Mouse (Mus musculus): ENCODE measurements around the gene Pml. TPM values are rescaled to one million over a fixed set of nuclear protein-coding genes. Genes with fewer than 3 reads are reported as not detected.

The Pml gene
- total and polyA plus RNA-seq, 3 experiments = 22.3 to 217 (median 108) TPM

DNA sequence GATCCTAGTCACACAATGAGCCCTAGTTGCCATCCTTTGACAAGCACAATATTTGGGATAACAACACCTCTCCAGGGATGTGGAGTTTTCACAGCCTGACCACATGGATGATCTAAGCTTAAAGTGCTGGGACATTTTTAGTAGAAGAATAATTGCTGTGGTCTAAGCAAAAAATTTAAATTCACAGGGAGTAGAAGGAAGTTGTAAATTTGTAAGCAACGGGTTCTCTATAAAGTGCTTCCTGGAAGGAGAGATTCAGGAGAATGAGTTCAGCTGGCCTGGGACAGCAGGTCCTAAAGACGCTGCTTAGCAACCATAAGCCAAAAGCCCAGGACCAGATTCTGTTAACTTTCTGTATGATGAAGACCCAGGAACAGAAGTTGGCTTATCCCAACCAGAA lies 40.3 kb upstream of the Pml start:
- Histone ChIP-seq H3K4me1 (ENCODE audit: insufficient read depth, low read depth, low read length) (no peaks in the 10 kb centered on the region), H3K4me3 (ENCODE audit: low read depth, low read length) (no peak overlapping the region), H3K27me3 (ENCODE audit: insufficient read depth, low read length) (peaks cover 70% of the 10 kb centered on the region), H3K36me3 (replicated peaks) (no peaks in the 10 kb centered on the region), H3K9me3 (replicated peaks) (no peaks in the 10 kb centered on the region)
- TF ChIP-seq POLR2AphosphoS5 (IDR thresholded peaks at IDR 0.05; ENCODE audit: insufficient replicate concordance, low read depth, low read length) (no peak), GATA2 (IDR thresholded peaks at IDR 0.05; ENCODE audit: borderline replicate concordance, low read depth, low read length) (no peak), CTCF (IDR thresholded peaks at IDR 0.05; ENCODE audit: low read depth, low read length) (no peak), TAL1 (conservative IDR thresholded peaks at IDR 0.05; ENCODE audit: low read depth, low read length) (no peak), GATA1 (IDR thresholded peaks at IDR 0.05; ENCODE audit: borderline replicate concordance, low read length) (no peak)
- ATAC-seq (ENCODE audit: extremely low read depth, insufficient number of reproducible peaks, low FRiP score, poor library complexity, severe bottlenecking) (no peak), DNase-seq (ENCODE audit: low spot score) (no peak)

DNA sequence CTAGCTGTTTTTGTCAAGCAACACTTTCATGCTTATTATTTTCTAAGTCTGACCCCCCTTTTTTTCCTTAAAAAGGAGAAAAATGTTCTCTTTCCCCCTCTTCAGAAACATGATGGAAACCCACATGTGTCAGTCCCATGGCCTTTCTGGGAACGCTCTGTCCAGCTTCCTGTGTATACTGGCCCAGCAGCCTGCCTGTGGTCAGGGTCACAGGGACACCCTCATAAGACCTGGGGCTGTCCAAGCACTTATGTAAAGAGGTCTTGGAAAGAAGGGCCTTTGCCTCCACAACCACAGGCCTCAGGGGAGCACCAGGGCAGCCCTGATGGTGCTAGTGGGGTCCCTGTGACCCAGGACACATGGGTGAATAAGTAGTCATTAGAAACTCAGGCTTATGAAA lies 39.5 kb upstream of the Pml start:
- DNase-seq (ENCODE audit: low spot score) (no peak), ATAC-seq (ENCODE audit: extremely low read depth, insufficient number of reproducible peaks, low FRiP score, poor library complexity, severe bottlenecking) (no peak)
- Histone ChIP-seq H3K36me3 (replicated peaks) (no peaks in the 10 kb centered on the region), H3K27me3 (ENCODE audit: insufficient read depth, low read length) (peaks cover 69% of the 10 kb centered on the region), H3K4me3 (ENCODE audit: low read depth, low read length) (no peak overlapping the region), H3K4me1 (ENCODE audit: insufficient read depth, low read depth, low read length) (no peaks in the 10 kb centered on the region; the same call in 1 of the 2 replicates), H3K9me3 (replicated peaks) (no peaks in the 10 kb centered on the region)
- TF ChIP-seq POLR2AphosphoS5 (IDR thresholded peaks at IDR 0.05; ENCODE audit: insufficient replicate concordance, low read depth, low read length) (no peak), GATA2 (IDR thresholded peaks at IDR 0.05; ENCODE audit: borderline replicate concordance, low read depth, low read length) (no peak), GATA1 (IDR thresholded peaks at IDR 0.05; ENCODE audit: borderline replicate concordance, low read length) (no peak), TAL1 (conservative IDR thresholded peaks at IDR 0.05; ENCODE audit: low read depth, low read length) (no peak), CTCF (IDR thresholded peaks at IDR 0.05; ENCODE audit: low read depth, low read length) (no peak)

DNA sequence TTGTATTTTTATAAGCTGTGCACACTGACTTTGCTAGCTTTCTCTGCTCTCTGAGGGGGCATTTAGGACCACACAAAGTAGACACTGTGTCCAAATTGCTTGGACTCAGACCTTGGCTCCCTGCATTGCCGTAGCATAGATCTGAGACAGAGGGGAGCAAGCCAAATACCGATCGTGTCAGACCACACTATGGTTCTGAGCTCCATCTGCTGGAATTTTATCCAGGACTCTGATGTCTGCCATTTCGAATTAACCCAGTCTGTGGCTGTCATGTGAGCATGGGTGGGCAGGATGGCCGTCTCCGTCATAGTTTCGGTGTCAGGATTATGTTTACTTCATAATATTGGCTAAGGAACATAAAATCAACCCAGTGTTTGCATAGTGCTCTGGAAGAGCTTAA lies 33.8 kb upstream of the Pml start:
- H3K4me1 ChIP-seq (ENCODE audit: insufficient read depth, low read depth, low read length) = peaks cover 31% of the 10 kb centered on the region
- H3K27me3 ChIP-seq (ENCODE audit: insufficient read depth, low read length) = peaks cover 42% of the 10 kb centered on the region
- H3K36me3 ChIP-seq (replicated peaks) = no peaks in the 10 kb centered on the region
- DNase-seq (ENCODE audit: low spot score) (no peak), ATAC-seq (ENCODE audit: extremely low read depth, insufficient number of reproducible peaks, low FRiP score, poor library complexity, severe bottlenecking) (no peak)
- TF ChIP-seq CTCF (IDR thresholded peaks at IDR 0.05; ENCODE audit: low read depth, low read length) (no peak), GATA1 (IDR thresholded peaks at IDR 0.05; ENCODE audit: borderline replicate concordance, low read length) (no peak), TAL1 (conservative IDR thresholded peaks at IDR 0.05; ENCODE audit: low read depth, low read length) (no peak), GATA2 (IDR thresholded peaks at IDR 0.05; ENCODE audit: borderline replicate concordance, low read depth, low read length) (no peak), POLR2AphosphoS5 (IDR thresholded peaks at IDR 0.05; ENCODE audit: insufficient replicate concordance, low read depth, low read length) (no peak)
- H3K9me3 ChIP-seq (replicated peaks) = no peaks in the 10 kb centered on the region
- no peak overlapping the region; the same call in 1 of the 2 replicates for H3K4me3 ChIP-seq (ENCODE audit: low read depth, low read length)

DNA sequence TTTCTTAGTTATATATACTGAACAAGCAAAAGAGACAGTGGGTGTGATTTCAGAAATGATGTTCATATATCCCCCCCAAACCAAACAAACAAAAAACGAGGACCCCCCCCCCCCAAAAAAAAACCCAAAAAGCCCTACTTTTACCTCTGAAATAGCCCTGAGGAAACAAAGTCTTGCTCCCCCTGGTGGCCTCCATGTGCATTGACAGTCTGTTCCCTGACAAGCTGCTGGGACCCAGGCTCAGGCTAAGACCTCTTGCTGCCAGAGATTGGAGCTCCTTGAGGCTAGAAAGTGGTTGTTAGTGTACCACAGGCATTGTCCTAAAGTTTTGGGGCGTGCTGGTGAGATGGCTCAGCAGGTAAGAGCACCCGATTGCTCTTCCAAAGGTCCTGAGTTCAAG lies 32.0 kb upstream of the Pml start:
- peak; percentile 57 for TF ChIP-seq CTCF (IDR thresholded peaks at IDR 0.05; ENCODE audit: low read depth, low read length)
- no peak for TF ChIP-seq POLR2AphosphoS5 (IDR thresholded peaks at IDR 0.05; ENCODE audit: insufficient replicate concordance, low read depth, low read length)
- H3K36me3 ChIP-seq (replicated peaks) = no peaks in the 10 kb centered on the region
- DNase-seq (ENCODE audit: low spot score) = peak; percentile 46
- peaks cover 24% of the 10 kb centered on the region for H3K27me3 ChIP-seq (ENCODE audit: insufficient read depth, low read length)
- H3K9me3 ChIP-seq (replicated peaks) = no peaks in the 10 kb centered on the region
- peaks cover 34% of the 10 kb centered on the region for H3K4me1 ChIP-seq (ENCODE audit: insufficient read depth, low read depth, low read length)
- no peak for ATAC-seq (ENCODE audit: extremely low read depth, insufficient number of reproducible peaks, low FRiP score, poor library complexity, severe bottlenecking)
- no peak overlapping the region for H3K4me3 ChIP-seq (ENCODE audit: low read depth, low read length)

DNA sequence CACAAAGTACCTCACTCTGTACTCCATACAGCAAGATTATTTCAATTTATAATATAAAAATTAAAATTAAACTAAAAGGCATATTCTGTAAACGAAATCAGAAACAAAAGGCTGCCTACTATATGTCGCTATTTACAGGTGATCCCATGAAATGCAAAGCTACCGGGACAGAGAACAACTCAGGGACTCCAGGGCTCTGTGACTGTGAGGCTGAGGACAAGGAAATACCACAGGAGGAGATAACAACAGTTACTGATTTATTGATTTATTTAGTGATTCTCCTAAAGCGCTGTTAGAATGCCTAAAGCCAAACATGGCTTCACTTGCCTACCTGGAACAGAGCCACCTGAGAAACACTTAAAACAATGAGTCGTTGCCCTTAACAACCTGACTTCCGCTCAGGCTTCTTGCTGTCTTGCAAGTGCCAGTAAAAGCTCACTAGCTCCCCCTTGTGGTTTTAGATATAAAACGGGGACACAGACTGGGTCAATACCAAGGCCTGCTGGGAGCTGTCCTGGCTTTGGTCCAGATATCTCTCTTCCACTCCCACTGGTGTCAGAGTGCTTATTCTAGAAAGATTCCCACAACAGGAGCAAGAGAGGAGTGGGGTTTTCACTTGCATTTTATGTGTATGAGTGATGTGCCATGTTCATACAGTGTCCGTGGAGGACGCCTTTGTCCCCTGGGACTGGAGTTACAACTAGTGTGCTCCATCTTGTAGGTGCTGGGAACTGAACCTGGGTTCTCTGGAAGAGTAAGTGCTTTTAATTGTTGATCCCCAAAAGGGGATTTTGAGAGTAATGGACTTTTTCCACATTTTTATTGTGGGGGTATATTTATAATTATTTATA lies 30.9 kb upstream of the Pml start:
- Histone ChIP-seq H3K27me3 (ENCODE audit: insufficient read depth, low read length) (peaks cover 16% of the 10 kb centered on the region), H3K4me3 (ENCODE audit: low read depth, low read length) (no peak overlapping the region), H3K4me1 (ENCODE audit: insufficient read depth, low read depth, low read length) (peaks cover 43% of the 10 kb centered on the region), H3K36me3 (replicated peaks) (no peaks in the 10 kb centered on the region), H3K9me3 (replicated peaks) (no peaks in the 10 kb centered on the region)
- peak; percentile 66 for DNase-seq (ENCODE audit: low spot score)
- ATAC-seq (ENCODE audit: extremely low read depth, insufficient number of reproducible peaks, low FRiP score, poor library complexity, severe bottlenecking) = no peak; the same call in 1 of the 2 replicates
- peak; percentile 70 for TF ChIP-seq CTCF (IDR thresholded peaks at IDR 0.05; ENCODE audit: low read depth, low read length)
- TF ChIP-seq GATA1 (IDR thresholded peaks at IDR 0.05; ENCODE audit: borderline replicate concordance, low read length) = no peak

DNA sequence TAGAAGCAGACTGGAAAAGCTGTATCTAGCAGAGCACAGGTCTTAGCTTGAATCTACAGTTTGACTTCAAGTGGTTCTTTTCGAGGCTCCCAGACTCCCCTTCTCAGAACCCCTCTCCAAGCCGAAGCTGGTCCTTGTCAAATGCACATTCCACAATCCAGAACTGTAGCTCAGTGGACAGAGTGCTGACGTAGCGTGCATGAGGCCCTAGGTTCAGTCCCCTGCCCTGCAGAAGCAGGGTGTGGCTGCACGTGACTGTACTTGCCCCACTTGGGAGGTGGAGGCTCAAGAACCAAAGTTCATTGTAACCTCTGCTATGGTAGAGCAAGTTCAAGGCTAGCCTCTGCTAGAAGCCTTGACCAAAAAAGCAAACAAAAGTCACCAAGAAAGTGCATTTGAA lies 30.2 kb upstream of the Pml start:
- no peaks in the 10 kb centered on the region for H3K9me3 ChIP-seq (replicated peaks)
- peaks cover 12% of the 10 kb centered on the region for H3K27me3 ChIP-seq (ENCODE audit: insufficient read depth, low read length)
- DNase-seq (ENCODE audit: low spot score) = peak; percentile 10
- H3K36me3 ChIP-seq (replicated peaks) = no peaks in the 10 kb centered on the region
- TF ChIP-seq GATA1 (IDR thresholded peaks at IDR 0.05; ENCODE audit: borderline replicate concordance, low read length) = no peak
- no peak for TF ChIP-seq CTCF (IDR thresholded peaks at IDR 0.05; ENCODE audit: low read depth, low read length)
- no peak for TF ChIP-seq TAL1 (conservative IDR thresholded peaks at IDR 0.05; ENCODE audit: low read depth, low read length)
- TF ChIP-seq POLR2AphosphoS5 (IDR thresholded peaks at IDR 0.05; ENCODE audit: insufficient replicate concordance, low read depth, low read length) = no peak
- no peak for TF ChIP-seq GATA2 (IDR thresholded peaks at IDR 0.05; ENCODE audit: borderline replicate concordance, low read depth, low read length)
- no peak for ATAC-seq (ENCODE audit: extremely low read depth, insufficient number of reproducible peaks, low FRiP score, poor library complexity, severe bottlenecking)
- peak overlapping the region; percentile 41; the same call in 1 of the 2 replicates for H3K4me3 ChIP-seq (ENCODE audit: low read depth, low read length)
- peaks cover 50% of the 10 kb centered on the region for H3K4me1 ChIP-seq (ENCODE audit: insufficient read depth, low read depth, low read length)

Measured in G1E (cell line).